Comparison of ENCODE assay signal across 7 mouse cellular contexts in the genomic region with DNA sequence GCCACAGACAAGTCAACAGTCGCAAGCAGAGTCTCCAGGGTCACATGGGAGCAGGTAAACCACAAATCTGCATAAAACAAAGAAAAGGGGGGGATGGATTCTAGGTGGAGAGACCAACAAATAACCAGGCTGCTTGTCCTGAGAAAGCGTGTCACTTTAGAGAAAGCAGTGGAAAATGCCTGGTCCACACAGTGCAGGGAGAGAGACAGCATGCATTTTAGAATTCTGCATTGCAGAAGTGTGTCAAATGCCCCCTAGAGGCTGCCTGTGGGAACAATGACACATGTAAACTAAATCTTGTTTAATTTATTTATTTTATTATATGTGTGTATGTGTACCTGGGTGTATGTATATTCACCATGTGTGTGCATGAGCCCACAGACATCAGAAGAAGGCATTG. TPM values are rescaled to one million over a fixed set of nuclear protein-coding genes. Genes with fewer than 3 reads are reported as not detected.
A peak's percentile ranks its signal among the peaks of the same experiment; 100 is the strongest.
DNase-seq lines count a peak whose midpoint lies in the region; ATAC-seq and TF ChIP-seq lines count a peak whose summit lies in the region.

No protein-coding gene starts in this region.

- H3K27ac ChIP-seq in neural tube, embryonic 11.5 days (ENCODE audit: low read depth, low read length): no peak overlapping the region
- no peak overlapping the region for H3K27ac ChIP-seq in cortical plate, adult 2 months (ENCODE audit: insufficient read depth, low read length)
- H3K27ac ChIP-seq in neural tube, embryonic 14.5 days (ENCODE audit: low read depth, low read length): no peak overlapping the region

- intact Hi-C loops in heart, postnatal 25 days (cut with DNase I): no loop called here

- H3K36me3 ChIP-seq in neural tube, embryonic 11.5 days (ENCODE audit: control insufficient read depth, insufficient read depth, low read length): no peaks in the 10 kb centered on the region
- H3K36me3 ChIP-seq in neural tube, embryonic 14.5 days (ENCODE audit: control insufficient read depth, insufficient read depth, low read length): no peaks in the 10 kb centered on the region

- H3K9me3 ChIP-seq in neural tube, embryonic 11.5 days (ENCODE audit: control insufficient read depth, low read length): no peaks in the 10 kb centered on the region
- H3K9me3 ChIP-seq in neural tube, embryonic 14.5 days (ENCODE audit: control insufficient read depth, low read length): no peaks in the 10 kb centered on the region

- H3K9ac ChIP-seq in neural tube, embryonic 11.5 days (ENCODE audit: low read length): no peak overlapping the region
- no peak overlapping the region for H3K9ac ChIP-seq in neural tube, embryonic 14.5 days (replicated peaks; ENCODE audit: low read depth, low read length)

- ATAC-seq in neural tube, embryonic 11.5 days (ENCODE audit: insufficient read depth, low FRiP score, low TSS enrichment): no peak
- ATAC-seq in neural tube, embryonic 14.5 days (ENCODE audit: low read depth): peak; percentile 75; the same call in 1 of the 2 replicates

- TF ChIP-seq CTCF in cortical plate, adult 2 months (IDR thresholded peaks at IDR 0.05; ENCODE audit: extremely low read depth, insufficient read depth, low read length): peak; percentile 44; the same call in 1 of the 2 replicates

- no peaks in the 10 kb centered on the region for H3K27me3 ChIP-seq in neural tube, embryonic 11.5 days (ENCODE audit: control insufficient read depth, insufficient read depth, low read length)
- no peaks in the 10 kb centered on the region for H3K27me3 ChIP-seq in neural tube, embryonic 14.5 days (ENCODE audit: control insufficient read depth, insufficient read depth, low read length)

- no peak overlapping the region for H3K4me3 ChIP-seq in neural tube, embryonic 11.5 days (ENCODE audit: low read depth, low read length)
- H3K4me3 ChIP-seq in cortical plate, adult 2 months (ENCODE audit: insufficient read depth, low read length): no peak overlapping the region
- H3K4me3 ChIP-seq in neural tube, embryonic 14.5 days (ENCODE audit: low read depth, low read length): no peak overlapping the region

- TF ChIP-seq POLR2A in cortical plate, adult 2 months (IDR thresholded peaks at IDR 0.05; ENCODE audit: extremely low read depth, insufficient read depth, low read length): no peak

- H3K4me1 ChIP-seq in neural tube, embryonic 11.5 days (ENCODE audit: control insufficient read depth, insufficient read depth, low read length): 0 out of 2 replicates have a peak, but pooled peaks cover 2% of the 10 kb centered on the region
- no peaks in the 10 kb centered on the region for H3K4me1 ChIP-seq in cortical plate, adult 2 months (ENCODE audit: control insufficient read depth, insufficient read depth, low read length)
- H3K4me1 ChIP-seq in neural tube, embryonic 14.5 days (ENCODE audit: control insufficient read depth, insufficient read depth, low read length): no peaks in the 10 kb centered on the region

- WGBS in neural tube, embryonic 11.5 days: 48% methylated on average over 2 of the region's 2 CpGs
- 42% methylated on average over 2 of the region's 2 CpGs for WGBS in neural tube, embryonic 14.5 days

- H3K4me2 ChIP-seq in neural tube, embryonic 11.5 days (ENCODE audit: low read depth): no peak overlapping the region
- H3K4me2 ChIP-seq in neural tube, embryonic 14.5 days (ENCODE audit: low read depth, low read length): no peak overlapping the region

- DNase-seq in neural tube, embryonic 11.5 days (ENCODE audit: low spot score): peak; percentile 28
- DNase-seq in neural tube, embryonic 10.5 days (ENCODE audit: extremely low spot score, low spot score): no peak
- peak; percentile 62 for DNase-seq in induced T-regulatory cell, adult 2 months (ENCODE audit: low read depth)
- DNase-seq in spleen, postnatal 14 days (ENCODE audit: low spot score in 2 of 2): no peak
- DNase-seq in heart, postnatal 25 days (ENCODE audit: low spot score): no peak

RNA-seq across cellular contexts. Expression of gene Vtcn1, which starts 4.0 kb away (rescaled TPM):
- polyA plus RNA-seq in neural tube, embryonic 11.5 days (2014; fragmentation: Nextera tagmentation; extraction: Ambion mirVana): 0.15 TPM in 1 of 2 replicates, not detected in the other
- polyA plus RNA-seq in cortical plate, adult 2 months (2012; rRNA removed): 0.15 and 0.17 TPM in 2 replicates
- not detected in 2 replicates for polyA plus RNA-seq in neural tube, embryonic 14.5 days (2014; fragmentation: Nextera tagmentation; extraction: Ambion mirVana)
- under 1 TPM; 0.52 to 0.53 TPM for total RNA-seq in heart, postnatal 25 days (2021)

Comparison
In these comparisons a context has a peak if more than half of its experiments do, and no peak if none do; other contexts are left out.
1. DNase-seq: peak in neural tube, embryonic 11.5 days (single experiment) and induced T-regulatory cell, adult 2 months (single experiment); none in neural tube, embryonic 10.5 days (single experiment), spleen, postnatal 14 days (0 of 2) and heart, postnatal 25 days (single experiment).